Mouse (Mus musculus) forebrain, embryonic 11.5 days (tissue): ENCODE measurements at regions not wholly inside any gene's neighbourhood (a gene's known extent, or its start where the extent isn't known, plus 50 kb on each side); places are given as distances from the start of the nearest gene placed in this dataset.

ENCODE experiments used
- ATAC-seq: fragments of 200-750 bp; cut with Nextera tagmentation; replicated peaks from 2 replicates; pipeline ENCODE4 v1.8.0; 2017; ENCODE audit warnings: moderate TSS enrichment; ENCODE audit not compliant: low FRiP score
- DNase-seq: peaks from one replicate; pipeline ENCODE4 v3.0.0-alpha.2; 2017; ENCODE audit warnings: low spot score
- H3K27ac ChIP-seq: fragments of 300-500 bp; sonication (generic); 2 replicates; pipeline ENCODE4 v1.5.1; 2014; ENCODE audit warnings: low read depth, low read length
- H3K27me3 ChIP-seq: fragments of 300-500 bp; sonication (generic); 2 replicates; pipeline ENCODE4 v1.6.1; 2014; ENCODE audit warnings: mild to moderate bottlenecking, low read length, mixed read lengths; ENCODE audit not compliant: control insufficient read depth, insufficient read depth
- H3K36me3 ChIP-seq: fragments of 300-500 bp; sonication (generic); 2 replicates; pipeline ENCODE4 v1.6.1; 2014; ENCODE audit warnings: mild to moderate bottlenecking, low read length, moderate library complexity, mixed read lengths; ENCODE audit not compliant: control insufficient read depth, insufficient read depth
- H3K4me1 ChIP-seq: fragments of 300-500 bp; sonication (generic); replicated peaks from 2 replicates; pipeline ENCODE4 v1.6.1; 2014; ENCODE audit warnings: low read length, mixed read lengths; ENCODE audit not compliant: control insufficient read depth, insufficient read depth
- H3K4me2 ChIP-seq: fragments of 300-500 bp; sonication (generic); 2 replicates; pipeline ENCODE4 v1.6.1; 2014; ENCODE audit warnings: low read depth, mild to moderate bottlenecking, low read length, moderate library complexity, mixed read lengths; ENCODE audit not compliant: severe bottlenecking
- H3K4me3 ChIP-seq: fragments of 300-500 bp; sonication (generic); 2 replicates; pipeline ENCODE4 v1.5.1; 2014; ENCODE audit warnings: low read depth, low read length
- H3K9ac ChIP-seq: fragments of 300-500 bp; sonication (generic); 2 replicates; pipeline ENCODE4 v1.6.1; 2014; ENCODE audit warnings: low read length
- H3K9me3 ChIP-seq: fragments of 300-500 bp; sonication (generic); 2 replicates; pipeline ENCODE4 v1.6.1; 2016; ENCODE audit warnings: low read length, mixed read lengths; ENCODE audit not compliant: control insufficient read depth
- WGBS: fragments of 180-500 bp; shearing (Covaris S2); extraction: QIAGEN DNeasy Blood & Tissue Kit; methylation state at CpG from one replicate; pipeline ENCODE4 v1.1.7; 2014; 5-methylcytosine and 5-hydroxymethylcytosine counted together

DNA sequence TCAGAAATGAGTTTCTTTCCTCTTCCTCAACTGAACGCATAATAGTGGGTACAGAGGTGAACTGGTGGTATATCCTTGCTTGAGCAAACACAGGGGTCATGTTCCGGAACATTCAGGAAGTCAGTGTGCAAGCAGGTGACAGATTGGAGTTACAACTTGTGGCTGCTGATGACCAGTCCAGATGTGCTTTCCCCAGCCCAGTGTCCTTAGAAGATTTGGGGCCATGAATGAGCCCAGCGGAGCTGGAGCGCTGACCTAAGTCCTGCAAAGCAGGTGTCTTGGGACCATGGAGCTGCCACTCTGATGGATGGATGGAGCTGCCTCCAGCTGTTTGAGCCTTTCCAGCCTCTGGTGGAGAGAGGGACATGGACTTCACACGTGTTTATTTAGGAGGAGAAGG lies 72.6 kb upstream of the Intu start:
- 93% methylated on average over 5 of the region's 5 CpGs for WGBS

DNA sequence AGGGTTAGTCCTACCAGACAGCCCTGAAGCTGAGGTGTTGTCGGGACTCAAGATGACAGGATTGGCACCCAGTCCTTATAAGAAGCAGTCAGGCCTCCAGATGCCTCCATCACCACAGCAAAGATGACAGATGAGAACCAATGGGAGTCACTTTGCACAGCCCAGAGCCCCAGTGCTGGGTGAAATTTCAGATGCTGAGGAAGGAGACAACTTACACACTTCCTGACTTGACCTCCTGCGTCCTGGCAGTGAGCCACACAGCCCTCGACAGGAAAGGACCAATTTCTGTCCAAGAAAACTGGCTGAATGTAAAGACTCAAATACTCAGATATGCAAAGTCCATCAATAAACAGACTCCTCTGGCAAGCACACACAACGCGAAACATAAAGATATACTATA lies 67.6 kb upstream of the Intu start:
- Histone ChIP-seq H3K9ac (no peak overlapping the region), H3K4me2 (no peak overlapping the region), H3K27me3 (no peaks in the 10 kb centered on the region), H3K4me1 (no peaks in the 10 kb centered on the region), H3K9me3 (no peaks in the 10 kb centered on the region), H3K4me3 (no peak overlapping the region), H3K27ac (no peak overlapping the region), H3K36me3 (no peaks in the 10 kb centered on the region)
- WGBS, result 81% methylated on average over 5 of the region's 5 CpGs
- DNase-seq (no peak), ATAC-seq (no peak)

More for the DNA sequence above, 72.6 kb upstream of the Intu start:
- H3K4me3 ChIP-seq, result no peak overlapping the region
- no peak for ATAC-seq
- H3K27ac ChIP-seq, result no peak overlapping the region
- DNase-seq, result no peak
- no peak overlapping the region for H3K4me2 ChIP-seq
- H3K9me3 ChIP-seq, result no peaks in the 10 kb centered on the region
- no peaks in the 10 kb centered on the region for H3K36me3 ChIP-seq
- no peak overlapping the region for H3K9ac ChIP-seq
- no peaks in the 10 kb centered on the region for H3K4me1 ChIP-seq
- no peaks in the 10 kb centered on the region for H3K27me3 ChIP-seq

DNA sequence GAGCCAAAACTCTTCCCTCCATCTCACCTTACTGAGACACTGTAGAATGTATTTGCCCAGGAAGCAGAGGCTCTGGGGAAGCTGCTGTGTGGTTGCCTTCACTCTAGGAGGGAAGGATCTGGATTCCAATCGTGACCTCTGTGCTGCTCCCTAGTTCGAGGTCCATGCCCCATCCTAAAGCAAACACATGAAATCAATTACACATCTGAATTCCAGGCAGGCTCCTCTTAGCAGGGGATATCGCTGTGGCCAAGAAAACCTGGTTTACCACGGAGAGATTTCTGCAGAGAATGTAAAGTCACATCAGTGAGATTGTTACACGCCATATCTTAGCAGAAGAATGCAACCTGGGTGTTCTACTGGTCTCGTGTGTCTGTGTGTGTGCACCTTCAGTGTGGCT lies 61.0 kb upstream of the Intu start:
- H3K4me3 ChIP-seq, result no peak overlapping the region
- no peaks in the 10 kb centered on the region for H3K27me3 ChIP-seq
- no peak for DNase-seq
- H3K9ac ChIP-seq, result no peak overlapping the region
- no peaks in the 10 kb centered on the region for H3K9me3 ChIP-seq
- H3K27ac ChIP-seq, result no peak overlapping the region
- no peaks in the 10 kb centered on the region for H3K36me3 ChIP-seq
- H3K4me1 ChIP-seq, result no peaks in the 10 kb centered on the region
- WGBS, result 78% methylated on average over 6 of the region's 6 CpGs
- H3K4me2 ChIP-seq, result no peak overlapping the region
- ATAC-seq, result no peak

DNA sequence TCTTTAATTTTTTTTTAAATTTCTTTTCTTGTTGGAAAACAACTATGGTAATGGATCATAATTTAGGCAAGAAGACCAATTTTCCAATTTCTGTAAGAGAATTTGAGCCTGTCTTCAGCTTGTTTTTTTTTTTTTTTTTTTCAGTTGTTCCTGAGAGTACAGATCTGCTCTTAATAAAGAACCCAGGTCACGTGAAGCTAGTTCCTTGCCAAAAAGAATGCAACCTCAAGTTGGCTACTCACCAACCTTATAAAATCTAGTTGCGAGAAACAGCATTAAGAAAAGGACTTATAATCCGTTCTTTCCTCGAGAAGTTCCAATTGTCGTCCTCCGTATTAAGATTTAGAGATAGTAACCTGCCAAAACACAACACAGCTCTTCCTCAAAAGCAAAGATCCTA lies 58.3 kb upstream of the Intu start:
- H3K4me3 ChIP-seq, result no peak overlapping the region
- H3K27ac ChIP-seq, result no peak overlapping the region
- no peak overlapping the region for H3K4me2 ChIP-seq
- H3K36me3 ChIP-seq, result no peaks in the 10 kb centered on the region
- ATAC-seq, result no peak
- no peaks in the 10 kb centered on the region for H3K9me3 ChIP-seq
- no peak for DNase-seq
- no peaks in the 10 kb centered on the region for H3K4me1 ChIP-seq
- no peak overlapping the region for H3K9ac ChIP-seq
- WGBS, result 88% methylated on average over 6 of the region's 6 CpGs
- H3K27me3 ChIP-seq, result no peaks in the 10 kb centered on the region

DNA sequence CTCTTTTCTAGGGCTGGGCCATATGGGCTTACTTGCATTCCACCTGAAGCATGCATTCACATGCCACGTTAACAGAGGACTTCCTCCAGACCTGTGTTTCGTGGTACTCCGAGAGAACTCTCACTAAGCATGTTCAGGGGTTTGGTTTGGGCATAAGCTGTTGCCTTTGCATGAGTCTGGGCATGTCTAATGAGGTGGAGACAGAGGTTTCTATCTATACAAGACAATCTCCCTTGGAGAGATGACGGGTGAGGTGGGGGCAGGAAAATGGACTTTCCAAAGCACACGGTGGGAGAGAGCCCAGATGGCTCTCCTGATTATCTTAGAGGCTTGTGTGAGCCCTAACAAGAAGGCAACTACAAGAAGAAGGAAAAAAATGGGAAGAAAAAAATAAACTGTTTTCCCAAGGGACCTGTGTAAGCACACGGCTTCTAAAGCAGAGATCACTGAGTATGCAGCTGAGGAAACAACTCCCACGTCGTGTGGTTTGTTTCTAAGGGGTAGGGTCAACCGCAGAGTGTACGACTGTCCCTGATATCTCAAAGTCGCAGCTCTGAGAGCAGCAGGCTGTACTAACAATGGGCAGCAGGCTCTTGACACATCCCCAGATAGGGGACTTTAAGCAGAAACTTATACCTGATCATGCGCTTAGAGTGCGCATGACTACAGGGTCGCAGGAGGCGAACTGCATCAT lies 50.7 kb upstream of the Intu start:
- H3K27me3 ChIP-seq, result no peaks in the 10 kb centered on the region
- no peaks in the 10 kb centered on the region for H3K9me3 ChIP-seq
- no peak overlapping the region for H3K9ac ChIP-seq
- no peak overlapping the region for H3K4me2 ChIP-seq
- 87% methylated on average over 15 of the region's 15 CpGs for WGBS
- DNase-seq (no peak), ATAC-seq (no peak)
- H3K4me1 ChIP-seq, result no peaks in the 10 kb centered on the region
- no peak overlapping the region for H3K4me3 ChIP-seq
- no peak overlapping the region for H3K27ac ChIP-seq
- H3K36me3 ChIP-seq, result no peaks in the 10 kb centered on the region
